Mouse (Mus musculus): Measurements from ENCODE around the gene Gm17387. TPM values are rescaled to one million over a fixed set of nuclear protein-coding genes. Genes with fewer than 3 reads are reported as not detected.
"Not testable (repeated sequence)": the region's sequence is repeated elsewhere in the genome, so short reads cannot be mapped to it uniquely, and the experiment has no call there.

The Gm17387 gene
- polyA plus RNA-seq, 1 experiment = not detected

DNA sequence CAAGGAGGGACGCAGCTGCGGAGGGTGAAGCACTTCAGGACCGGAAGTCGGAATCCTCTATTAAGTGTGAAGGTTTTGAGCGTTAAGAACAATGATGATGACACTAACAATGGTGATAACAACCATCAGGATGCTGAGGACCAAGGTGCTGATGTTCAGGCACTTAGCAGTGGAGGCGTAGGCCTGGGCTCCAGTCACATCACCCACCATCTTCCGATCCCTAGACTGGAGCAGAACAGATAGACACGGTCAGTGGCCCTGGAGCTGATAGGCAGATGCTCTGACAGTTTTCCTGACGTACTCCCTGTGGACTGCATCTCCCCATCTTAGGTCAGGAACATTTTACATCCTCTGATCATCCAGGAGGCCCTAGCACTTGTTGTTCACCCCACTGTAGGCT is 19.3 kb upstream of the Gm17387 start:
- Histone ChIP-seq H3K9me3 (replicated peaks; ENCODE audit: control insufficient read depth, insufficient read depth, low read length, poor library complexity, severe bottlenecking) (no peaks in the 10 kb centered on the region), H3K36me3 (ENCODE audit: control insufficient read depth, insufficient read depth, low read length, poor library complexity, severe bottlenecking) (no peaks in the 10 kb centered on the region), H3K9ac (ENCODE audit: low read depth, poor library complexity, severe bottlenecking) (peak overlapping the region; percentile 63), H3K4me3 (ENCODE audit: low read depth, low read length) (peak overlapping the region; percentile 87), H3K27ac (ENCODE audit: insufficient read depth, low read length) (peak overlapping the region; percentile 87), H3K27me3 (ENCODE audit: control insufficient read depth, insufficient read depth, low read length, poor library complexity, severe bottlenecking) (no peaks in the 10 kb centered on the region), H3K4me1 (ENCODE audit: control insufficient read depth, insufficient read depth, low read length) (peaks cover 13% of the 10 kb centered on the region)
- TF ChIP-seq CTCF (IDR thresholded peaks at IDR 0.05; ENCODE audit: low read depth, low read length) (no peak), POLR2A (IDR thresholded peaks at IDR 0.05; ENCODE audit: insufficient read depth, low read length) (no peak), EP300 (IDR thresholded peaks at IDR 0.05; ENCODE audit: insufficient read depth, low read depth, low read length) (no peak)

- Histone ChIP-seq H3K9me3 (replicated peaks; ENCODE audit: control insufficient read depth, insufficient read depth, low read length, poor library complexity, severe bottlenecking) (no peaks in the 10 kb centered on the region), H3K27ac (ENCODE audit: insufficient read depth, low read length) (peak within 1 kb of the TSS; percentile 95), H3K9ac (ENCODE audit: low read depth, poor library complexity, severe bottlenecking) (peak within 1 kb of the TSS; percentile 63), H3K4me3 (ENCODE audit: low read depth, low read length) (peak within 1 kb of the TSS; percentile 87), H3K4me1 (ENCODE audit: control insufficient read depth, insufficient read depth, low read length) (peaks cover 13% of the 10 kb centered on the region), H3K36me3 (ENCODE audit: control insufficient read depth, insufficient read depth, low read length, poor library complexity, severe bottlenecking) (no peaks in the 10 kb centered on the region), H3K27me3 (ENCODE audit: control insufficient read depth, insufficient read depth, low read length, poor library complexity, severe bottlenecking) (no peaks in the 10 kb centered on the region)
- TF ChIP-seq POLR2A (IDR thresholded peaks at IDR 0.05; ENCODE audit: insufficient read depth, low read length) = no peak
- TF ChIP-seq CTCF (IDR thresholded peaks at IDR 0.05; ENCODE audit: low read depth, low read length) = no peak
Observed at GRCm38 (mm10) chr7:141010593-141010992, 18.3 kb upstream of the Gm17387 start, which contains the start of gene Ifitm3. Gene Ifitm3, minus strand, starts transcription at chr7:141010770.

DNA sequence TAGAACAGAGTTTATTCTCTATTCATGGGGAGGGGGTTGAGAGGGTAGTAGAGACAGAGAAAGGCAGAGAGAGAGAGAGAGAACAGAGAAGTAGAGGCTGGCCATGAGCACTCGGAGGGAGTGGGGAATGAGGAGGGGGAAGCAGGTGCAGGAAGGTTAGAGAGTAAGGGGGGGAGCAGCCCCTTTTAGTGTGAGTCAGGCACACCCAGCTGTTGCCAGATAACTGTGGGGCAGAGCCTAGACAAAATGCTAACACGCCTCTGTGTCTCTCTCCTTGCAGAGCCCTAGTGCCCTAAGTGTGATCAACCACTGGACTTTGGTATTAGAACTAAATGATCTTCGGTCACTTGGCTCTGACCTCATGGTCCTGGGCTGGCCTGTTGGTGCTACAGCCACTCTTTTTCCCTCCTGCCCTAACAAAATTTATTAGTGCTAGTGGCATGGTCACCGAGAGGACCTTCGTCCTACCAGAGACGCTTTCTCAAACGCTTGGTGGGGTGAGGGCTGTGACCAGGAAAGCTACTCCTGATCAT is 17.6 kb upstream of the Gm17387 start:
- Histone ChIP-seq H3K9ac (ENCODE audit: low read depth, poor library complexity, severe bottlenecking) (peak overlapping the region; percentile 63), H3K4me1 (ENCODE audit: control insufficient read depth, insufficient read depth, low read length) (peaks cover 13% of the 10 kb centered on the region), H3K9me3 (replicated peaks; ENCODE audit: control insufficient read depth, insufficient read depth, low read length, poor library complexity, severe bottlenecking) (no peaks in the 10 kb centered on the region), H3K36me3 (ENCODE audit: control insufficient read depth, insufficient read depth, low read length, poor library complexity, severe bottlenecking) (no peaks in the 10 kb centered on the region), H3K27me3 (ENCODE audit: control insufficient read depth, insufficient read depth, low read length, poor library complexity, severe bottlenecking) (no peaks in the 10 kb centered on the region), H3K27ac (ENCODE audit: insufficient read depth, low read length) (peak overlapping the region; percentile 95), H3K4me3 (ENCODE audit: low read depth, low read length) (no peak overlapping the region)
- TF ChIP-seq CTCF (IDR thresholded peaks at IDR 0.05; ENCODE audit: low read depth, low read length) = no peak
- no peak for TF ChIP-seq POLR2A (IDR thresholded peaks at IDR 0.05; ENCODE audit: insufficient read depth, low read length)
- TF ChIP-seq EP300 (IDR thresholded peaks at IDR 0.05; ENCODE audit: insufficient read depth, low read depth, low read length) = no peak

DNA sequence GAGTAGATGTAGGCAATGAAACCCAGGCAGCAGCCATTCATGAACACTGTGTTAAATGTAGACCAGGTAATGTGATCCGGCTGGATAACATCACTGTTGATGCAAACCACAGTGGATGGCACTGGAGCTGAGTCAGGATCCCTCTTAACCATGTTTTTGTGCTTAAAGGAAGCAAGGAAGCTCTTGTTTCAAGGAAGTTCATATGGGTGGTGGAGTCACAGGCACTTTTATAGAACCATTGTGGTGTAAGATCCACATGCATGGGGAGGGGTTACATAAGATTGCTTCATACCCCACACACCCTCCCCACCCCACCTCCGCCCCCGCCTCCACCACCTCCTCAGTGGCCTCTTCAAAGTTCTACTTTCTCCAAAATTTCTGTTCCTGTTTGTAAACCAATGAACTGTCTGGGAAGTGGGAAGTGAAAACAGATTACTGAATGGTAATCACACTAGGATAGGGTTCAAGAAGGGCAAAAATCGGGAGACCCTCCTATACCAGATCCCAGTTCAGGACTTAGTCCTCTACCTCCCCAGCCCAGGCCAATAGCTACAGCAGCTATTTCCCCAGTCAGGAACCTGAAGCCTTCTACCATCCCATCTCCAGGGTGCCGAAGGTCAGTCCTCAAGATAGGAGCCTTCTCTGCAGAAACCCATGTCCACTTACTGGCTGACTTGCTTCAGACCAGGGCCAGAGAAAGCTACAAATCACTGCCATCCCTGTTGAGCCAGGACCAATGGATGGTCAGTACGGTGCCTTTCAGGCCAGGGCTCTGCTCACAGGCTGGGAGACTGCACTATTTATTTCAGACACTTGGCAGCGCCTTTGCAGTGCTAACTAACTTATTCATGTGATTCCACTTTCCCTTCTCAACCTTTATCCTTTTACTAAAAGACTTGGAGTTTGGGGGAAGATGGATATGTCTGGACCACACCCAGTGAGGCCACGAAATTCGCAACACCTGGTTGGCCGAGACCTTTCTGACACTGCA is 11.9 kb upstream of the Gm17387 start:
- H3K4me3 ChIP-seq (ENCODE audit: low read depth, low read length) = no peak overlapping the region
- H3K36me3 ChIP-seq (ENCODE audit: control insufficient read depth, insufficient read depth, low read length, poor library complexity, severe bottlenecking) = no peaks in the 10 kb centered on the region
- no peaks in the 10 kb centered on the region for H3K27me3 ChIP-seq (ENCODE audit: control insufficient read depth, insufficient read depth, low read length, poor library complexity, severe bottlenecking)
- no peak overlapping the region for H3K9ac ChIP-seq (ENCODE audit: low read depth, poor library complexity, severe bottlenecking)
- H3K9me3 ChIP-seq (replicated peaks; ENCODE audit: control insufficient read depth, insufficient read depth, low read length, poor library complexity, severe bottlenecking) = no peaks in the 10 kb centered on the region
- H3K4me1 ChIP-seq (ENCODE audit: control insufficient read depth, insufficient read depth, low read length) = peaks cover 5% of the 10 kb centered on the region
- TF ChIP-seq EP300 (IDR thresholded peaks at IDR 0.05; ENCODE audit: insufficient read depth, low read depth, low read length) (no peak), CTCF (IDR thresholded peaks at IDR 0.05; ENCODE audit: low read depth, low read length) (no peak), POLR2A (IDR thresholded peaks at IDR 0.05; ENCODE audit: insufficient read depth, low read length) (no peak)
- no peak overlapping the region for H3K27ac ChIP-seq (ENCODE audit: insufficient read depth, low read length)

DNA sequence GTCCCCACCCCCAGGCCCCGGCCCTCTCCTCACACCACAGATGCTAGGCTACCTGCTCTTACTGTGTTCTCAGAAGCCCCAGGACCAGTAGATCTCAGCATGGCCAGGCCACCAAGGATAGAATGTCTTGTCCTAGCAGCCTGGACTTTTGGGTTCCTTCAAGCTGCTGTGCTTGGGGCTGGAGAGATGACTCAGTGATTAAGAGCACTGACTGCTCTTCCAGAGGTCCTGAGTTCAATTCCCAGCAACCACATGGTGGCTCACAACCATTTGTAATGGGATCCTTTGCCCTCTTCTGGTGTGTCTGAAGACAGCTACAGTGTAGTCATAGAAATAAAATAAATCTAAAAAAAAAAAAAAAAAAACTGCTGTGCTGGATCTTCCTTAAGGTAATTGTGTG is 11.1 kb upstream of the Gm17387 start, which contains the start of gene Ifitm6:
TSS of gene Ifitm6 (minus strand) at position 101 of the 400 bp plus-strand sequence.
- H3K27me3 ChIP-seq (ENCODE audit: control insufficient read depth, insufficient read depth, low read length, poor library complexity, severe bottlenecking); H3K9me3 ChIP-seq (replicated peaks; ENCODE audit: control insufficient read depth, insufficient read depth, low read length, poor library complexity, severe bottlenecking); H3K4me3 ChIP-seq (ENCODE audit: low read depth, low read length); H3K27ac ChIP-seq (ENCODE audit: insufficient read depth, low read length); H3K9ac ChIP-seq (ENCODE audit: low read depth, poor library complexity, severe bottlenecking); H3K36me3 ChIP-seq (ENCODE audit: control insufficient read depth, insufficient read depth, low read length, poor library complexity, severe bottlenecking); H3K4me1 ChIP-seq (ENCODE audit: control insufficient read depth, insufficient read depth, low read length): not testable (repeated sequence)

DNA sequence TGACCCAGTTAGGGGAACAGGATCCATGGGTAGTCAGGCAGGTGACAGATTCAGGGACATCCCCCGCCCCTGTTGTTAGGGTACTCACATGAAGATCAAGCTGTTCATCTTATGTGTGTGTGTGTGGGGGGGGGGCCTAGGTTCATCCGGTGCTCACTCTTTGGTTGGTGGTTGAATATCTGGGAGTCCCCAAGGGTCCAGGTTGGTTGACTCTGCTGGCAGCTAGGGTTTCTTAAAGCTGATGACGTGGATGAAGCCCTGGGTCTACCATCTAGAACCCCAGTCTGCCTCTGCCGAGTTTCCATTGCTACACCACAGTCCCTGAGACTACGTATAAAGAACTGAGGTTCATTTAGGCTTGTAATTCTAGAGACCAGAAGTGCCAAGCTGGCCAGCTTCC is 9.9 kb upstream of the Gm17387 start:
- Histone ChIP-seq H3K4me3 (ENCODE audit: low read depth, low read length) (no peak overlapping the region), H3K27ac (ENCODE audit: insufficient read depth, low read length) (no peak overlapping the region), H3K27me3 (ENCODE audit: control insufficient read depth, insufficient read depth, low read length, poor library complexity, severe bottlenecking) (no peaks in the 10 kb centered on the region), H3K9ac (ENCODE audit: low read depth, poor library complexity, severe bottlenecking) (no peak overlapping the region), H3K9me3 (replicated peaks; ENCODE audit: control insufficient read depth, insufficient read depth, low read length, poor library complexity, severe bottlenecking) (no peaks in the 10 kb centered on the region), H3K36me3 (ENCODE audit: control insufficient read depth, insufficient read depth, low read length, poor library complexity, severe bottlenecking) (no peaks in the 10 kb centered on the region), H3K4me1 (ENCODE audit: control insufficient read depth, insufficient read depth, low read length) (no peaks in the 10 kb centered on the region)
- TF ChIP-seq EP300 (IDR thresholded peaks at IDR 0.05; ENCODE audit: insufficient read depth, low read depth, low read length) (no peak), CTCF (IDR thresholded peaks at IDR 0.05; ENCODE audit: low read depth, low read length) (no peak), POLR2A (IDR thresholded peaks at IDR 0.05; ENCODE audit: insufficient read depth, low read length) (no peak)
